Mouse (Mus musculus): ENCODE results near the gene Tmem210. TPM values are rescaled to one million over a fixed set of nuclear protein-coding genes. Genes with fewer than 3 reads are reported as not detected.
A peak's percentile ranks its signal among the peaks of the same experiment; 100 is the strongest.

The Tmem210 gene
- total and polyA plus RNA-seq, 3 experiments = not detected

DNA sequence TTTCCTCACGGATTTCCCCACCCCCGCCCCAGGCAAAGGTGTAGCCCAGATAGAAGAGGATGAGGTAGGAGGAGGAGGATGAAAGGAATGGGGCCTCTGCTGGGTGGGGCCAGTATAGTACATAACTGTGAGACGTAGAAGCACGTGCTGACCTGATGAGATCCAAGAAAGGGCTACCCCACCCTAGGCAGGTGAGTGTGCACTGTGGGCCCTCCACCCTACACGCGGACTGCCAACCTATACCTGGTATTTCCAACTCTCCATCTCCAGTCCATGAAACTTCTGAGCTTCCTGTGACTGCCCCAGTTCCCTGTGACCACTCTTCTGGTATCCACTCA, 46.5 kb upstream of the Tmem210 start (continued):
- no peak for TF ChIP-seq GABPA (IDR thresholded peaks at IDR 0.05; ENCODE audit: low read depth, low read length)
- no peak for TF ChIP-seq KAT2A (conservative IDR thresholded peaks at IDR 0.05; ENCODE audit: low read depth, low read length)
- TF ChIP-seq HCFC1 (IDR thresholded peaks at IDR 0.05; ENCODE audit: low read depth, low read length) = no peak
- TF ChIP-seq MYB (IDR thresholded peaks at IDR 0.05; ENCODE audit: low read depth, low read length) = no peak
- no peak for TF ChIP-seq GATA1 (IDR thresholded peaks at IDR 0.05; ENCODE audit: low read depth, low read length)
- no peak for TF ChIP-seq RCOR1 (IDR thresholded peaks at IDR 0.05; ENCODE audit: low read depth, low read length)
- no peak for TF ChIP-seq E2F4 (IDR thresholded peaks at IDR 0.05; ENCODE audit: borderline replicate concordance, low read depth, low read length)
- no peak for TF ChIP-seq POLR2A (IDR thresholded peaks at IDR 0.05; ENCODE audit: control insufficient read depth in 1 of 2, insufficient read depth in 1 of 2, low read depth in 1 of 2, low read length in 2 of 2, poor library complexity in 1 of 2)
- TF ChIP-seq USF1 (IDR thresholded peaks at IDR 0.05; ENCODE audit: low read depth, low read length) = 0 out of 2 replicates have a peak, but pooled peaks have one; percentile 10
- no peak for TF ChIP-seq RAD21 (IDR thresholded peaks at IDR 0.05; ENCODE audit: low read depth, low read length)

GRCm38 (mm10) chr2:25242101-25242506, 45.8 kb upstream of the Tmem210 start, which contains the start of the genes Rnf208 and Cysrt1:
Rnf208 (plus strand) TSS chr2:25242255.
Cysrt1 (minus strand) TSS chr2:25242452.
- no peak for DNase-seq (ENCODE audit: low read depth, low spot score)
- Histone ChIP-seq H3K4me1 (ENCODE audit: control insufficient read depth in 1 of 2, insufficient read depth in 2 of 2, low read length in 2 of 2) (peaks cover 0 to 12% of the 10 kb centered on the region in 2 experiments; a peak in 3 of 4 replicates), H3K27me3 (ENCODE audit: control insufficient read depth in 1 of 2, insufficient read depth in 2 of 2, low read length in 2 of 2) (no peaks in the 10 kb centered on the region), H3K4me3 (ENCODE audit: control insufficient read depth in 1 of 2, insufficient read depth in 1 of 2, low read depth in 2 of 2, low read length in 2 of 2) (peak within 1 kb of the TSS; percentile 57 to 69), H3K27ac (ENCODE audit: control insufficient read depth, low read depth, low read length) (peak within 1 kb of the TSS; percentile 56), H3K9me3 (replicated peaks; ENCODE audit: insufficient read depth, low read length) (no peaks in the 10 kb centered on the region), H3K79me2 (ENCODE audit: control insufficient read depth, insufficient read depth, low read length, poor library complexity) (no peaks in the 10 kb centered on the region; the same call in 1 of the 2 replicates), H3K36me3 (ENCODE audit: control insufficient read depth in 1 of 2, insufficient read depth in 2 of 2, low read length in 2 of 2) (no peaks in the 10 kb centered on the region), H3K9ac (ENCODE audit: control insufficient read depth, low read depth, low read length, poor library complexity, severe bottlenecking) (peak within 1 kb of the TSS; percentile 79)
- TF ChIP-seq JUND (IDR thresholded peaks at IDR 0.05; ENCODE audit: low read depth, low read length) (no peak), POLR2AphosphoS5 (IDR thresholded peaks at IDR 0.05; ENCODE audit: borderline replicate concordance, low read depth, low read length) (no peak), GABPA (IDR thresholded peaks at IDR 0.05; ENCODE audit: low read depth, low read length) (no peak), ZC3H11A (IDR thresholded peaks at IDR 0.05; ENCODE audit: low read depth, low read length) (no peak), CTCF (IDR thresholded peaks at IDR 0.05 in 2 of 3, conservative IDR thresholded peaks at IDR 0.05 in 1 of 3; ENCODE audit: control insufficient read depth in 1 of 3, insufficient read depth in 1 of 3, low read depth in 2 of 3, low read length in 3 of 3, poor library complexity in 1 of 3, severe bottlenecking in 1 of 3) (no peak), MAFK (IDR thresholded peaks at IDR 0.05; ENCODE audit: borderline replicate concordance, low read depth, low read length) (no peak), MYC (IDR thresholded peaks at IDR 0.05; ENCODE audit: low read depth, low read length) (no peak), MAZ (IDR thresholded peaks at IDR 0.05; ENCODE audit: low read depth, low read length) (no peak), POLR2A (IDR thresholded peaks at IDR 0.05; ENCODE audit: control insufficient read depth in 1 of 2, insufficient read depth in 1 of 2, low read depth in 1 of 2, low read length in 2 of 2, poor library complexity in 1 of 2) (no peak), ZMIZ1 (IDR thresholded peaks at IDR 0.05; ENCODE audit: low read depth, low read length) (no peak), MAX (IDR thresholded peaks at IDR 0.05; ENCODE audit: low read length) (no peak), MXI1 (IDR thresholded peaks at IDR 0.05; ENCODE audit: low read depth, low read length) (no peak), HCFC1 (IDR thresholded peaks at IDR 0.05; ENCODE audit: low read depth, low read length) (no peak), CHD1 (IDR thresholded peaks at IDR 0.05; ENCODE audit: low read depth, low read length) (no peak)

Data from MEL (cell line).